Mouse (Mus musculus) CH12.LX (cell line): ENCODE measurements around the gene Ghr.

Experiments
- CTCF ChIP-seq, 2 experiments: IDR thresholded peaks in 1 of 2; conservative IDR thresholded peaks in 1 of 2; 2 replicates each; pipeline ENCODE4 v1.5.1; 2011 to 2012; ENCODE audit warnings: low read depth in 2 of 2, low read length in 2 of 2, improper control_type of control experiment in 1 of 2, inconsistent platforms in 1 of 2, mild to moderate bottlenecking in 1 of 2, moderate library complexity in 1 of 2
- EP300 ChIP-seq: IDR thresholded peaks from 2 replicates; pipeline ENCODE4 v1.6.1; 2011; ENCODE audit warnings: low read length, improper control_type of control experiment
- POLR2A ChIP-seq: IDR thresholded peaks from 2 replicates; pipeline ENCODE4 v1.6.1; 2011; ENCODE audit warnings: low read depth, mild to moderate bottlenecking, improper control_type of control experiment, low read length
- ZKSCAN1 ChIP-seq: IDR thresholded peaks from 2 replicates; pipeline ENCODE4 v1.6.1; 2012; ENCODE audit warnings: low read depth, inconsistent platforms, low read length, improper control_type of control experiment, borderline replicate concordance

DNA sequence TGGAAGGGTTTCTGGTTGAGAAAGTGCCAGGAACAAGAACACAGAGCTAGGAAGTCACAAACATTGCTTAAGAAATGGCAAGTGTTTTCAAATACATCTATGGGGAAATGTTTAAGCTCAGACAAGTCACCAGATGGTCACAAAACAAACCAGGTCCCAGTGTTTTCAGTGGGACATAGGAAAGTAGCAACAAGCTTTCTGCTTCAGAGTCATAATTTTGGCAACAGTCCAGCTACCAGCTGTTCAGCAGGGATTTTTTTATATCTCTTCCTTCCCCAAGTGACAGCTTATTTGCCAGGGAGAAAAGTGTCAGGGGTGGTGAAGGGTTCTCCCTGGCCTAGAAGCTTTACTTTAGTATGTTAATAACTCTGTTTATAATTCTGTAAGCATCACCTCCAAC is 270.4 kb downstream of the Ghr start:
- TF ChIP-seq ZKSCAN1 (no peak), CTCF (conservative IDR thresholded peaks at IDR 0.05 in 1 of 2, IDR thresholded peaks at IDR 0.05 in 1 of 2; ENCODE audit: low read depth in 2 of 2, low read length in 2 of 2) (no peak), POLR2A (no peak), EP300 (no peak)
